Mouse (Mus musculus) stomach, postnatal 0 days (tissue): ENCODE measurements around the gene Itih2.

ENCODE experiments used
- CTCF ChIP-seq: IDR thresholded peaks from 2 replicates; pipeline ENCODE4 v1.5.1; 2016; ENCODE audit warnings: antibody characterized with exemption, low read depth, mild to moderate bottlenecking, moderate library complexity
- EP300 ChIP-seq: optimal IDR thresholded peaks from 2 replicates; pipeline ENCODE3; 2016; ENCODE audit warnings: antibody characterized with exemption

GRCm38 (mm10) chr2:10074470-10074869 is 56.7 kb downstream of the Itih2 start:
- TF ChIP-seq CTCF (no peak), EP300 (no peak)
